Mouse (Mus musculus): ENCODE results near the gene Six2.

Gene Six2

GRCm38 (mm10) chr17:85680851-85681550 lies 7.1 kb downstream of the Six2 start:
- in situ Hi-C loops (cut with MboI; ENCODE audit: low pct_unique_long_range_greater_than_20kb in 1 of 2, low sequenced_read_pairs in 2 of 2, unreplicated experiment in 1 of 2) = no loop called here

- in situ Hi-C loops (cut with MboI; ENCODE audit: low pct_unique_long_range_greater_than_20kb in 1 of 2, low sequenced_read_pairs in 2 of 2, unreplicated experiment in 1 of 2) = no loop called here
Observed at GRCm38 (mm10) chr17:85680116-85680850, 7.8 kb downstream of the Six2 start.

GRCm38 (mm10) chr17:85679651-85680050 lies 8.4 kb downstream of the Six2 start:
- in situ Hi-C loops (cut with MboI; ENCODE audit: low pct_unique_long_range_greater_than_20kb in 1 of 2, low sequenced_read_pairs in 2 of 2, unreplicated experiment in 1 of 2) = no loop called here

GRCm38 (mm10) chr17:85664618-85665320 lies 23.3 kb downstream of the Six2 start:
- in situ Hi-C loops (cut with MboI; ENCODE audit: low pct_unique_long_range_greater_than_20kb in 1 of 2, low sequenced_read_pairs in 2 of 2, unreplicated experiment in 1 of 2) = loop anchor here in 1 of 2 experiments (25.0 kb wide), 1 partner anchor 398 kb away; no protein-coding TSS in a partner anchor

- in situ Hi-C loops (cut with MboI; ENCODE audit: low pct_unique_long_range_greater_than_20kb in 1 of 2, low sequenced_read_pairs in 2 of 2, unreplicated experiment in 1 of 2) = loop anchor here in 1 of 2 experiments (25.0 kb wide), 1 partner anchor 398 kb away; no protein-coding TSS in a partner anchor
Observed at GRCm38 (mm10) chr17:85664202-85664601, 23.9 kb downstream of the Six2 start.

- in situ Hi-C loops (cut with MboI; ENCODE audit: low pct_unique_long_range_greater_than_20kb in 1 of 2, low sequenced_read_pairs in 2 of 2, unreplicated experiment in 1 of 2) = loop anchor here in 1 of 2 experiments (25.0 kb wide), 1 partner anchor 401 kb away; no protein-coding TSS in a partner anchor
Observed at GRCm38 (mm10) chr17:85661521-85661920, 26.6 kb downstream of the Six2 start.

GRCm38 (mm10) chr17:85660016-85660415 lies 28.1 kb downstream of the Six2 start:
- in situ Hi-C loops (cut with MboI; ENCODE audit: low pct_unique_long_range_greater_than_20kb in 1 of 2, low sequenced_read_pairs in 2 of 2, unreplicated experiment in 1 of 2) = loop anchor here in 1 of 2 experiments (25.0 kb wide), 1 partner anchor 402 kb away; no protein-coding TSS in a partner anchor

GRCm38 (mm10) chr17:85645718-85646665 lies 42.1 kb downstream of the Six2 start:
- in situ Hi-C loops (cut with MboI; ENCODE audit: low pct_unique_long_range_greater_than_20kb in 1 of 2, low sequenced_read_pairs in 2 of 2, unreplicated experiment in 1 of 2) = loop anchor here (25.0 kb wide), 2 partner anchors 534 to 809 kb away; no protein-coding TSS in a partner anchor

- in situ Hi-C loops (cut with MboI; ENCODE audit: low pct_unique_long_range_greater_than_20kb in 1 of 2, low sequenced_read_pairs in 2 of 2, unreplicated experiment in 1 of 2) = loop anchor here (25.0 kb wide), 2 partner anchors 533 to 808 kb away; no protein-coding TSS in a partner anchor
Observed at GRCm38 (mm10) chr17:85645312-85645711, 42.8 kb downstream of the Six2 start.

GRCm38 (mm10) chr17:85637876-85638275 lies 50.2 kb downstream of the Six2 start:
- in situ Hi-C loops (cut with MboI; ENCODE audit: low pct_unique_long_range_greater_than_20kb in 1 of 2, low sequenced_read_pairs in 2 of 2, unreplicated experiment in 1 of 2) = loop anchor here (25.0 kb wide), 2 partner anchors 526 to 801 kb away; no protein-coding TSS in a partner anchor
